Mouse (Mus musculus): Measurements from ENCODE around the gene Bcar3.
"Not testable (repeated sequence)": the region's sequence is repeated elsewhere in the genome, so short reads cannot be mapped to it uniquely, and the experiment has no call there.

Bcar3 gene

DNA sequence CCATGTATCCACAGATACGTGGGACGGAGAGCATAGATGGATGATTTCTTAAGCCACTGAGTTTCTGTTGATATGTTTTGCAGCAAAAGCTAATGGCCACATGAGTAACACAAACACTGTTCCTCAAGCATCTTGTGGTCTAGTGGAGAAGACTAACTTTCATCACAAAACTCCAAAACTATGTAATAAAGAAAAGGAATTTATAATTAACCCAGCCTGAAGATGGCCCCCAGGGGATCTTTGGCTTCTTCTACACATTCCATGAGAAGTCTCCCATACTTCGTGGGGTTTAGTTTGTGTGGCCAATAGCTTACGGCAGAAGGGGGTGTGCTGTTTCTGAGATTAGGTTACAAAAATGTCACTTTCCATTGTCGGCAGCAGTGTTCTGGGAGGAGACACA lies 92.5 kb downstream of the Bcar3 start:
- no peak for DNase-seq

DNA sequence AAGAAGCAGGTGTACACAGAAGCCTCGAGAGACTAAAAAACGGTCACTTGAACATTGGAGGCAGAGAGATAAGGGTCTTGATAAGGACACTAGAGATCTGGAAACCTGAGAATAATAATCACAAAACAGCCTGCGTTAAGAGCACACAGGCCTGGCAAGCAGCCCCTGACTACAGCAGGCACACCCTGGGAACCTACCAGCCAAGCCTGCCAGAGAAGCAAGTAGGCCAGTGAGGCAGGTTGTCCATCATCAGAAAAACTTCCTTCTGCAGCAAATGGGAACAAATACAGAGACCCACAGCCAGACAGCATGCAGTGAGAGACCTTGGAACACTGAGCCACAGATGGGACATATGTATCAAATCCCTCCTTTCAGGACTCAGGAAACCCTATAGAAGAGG lies 93.8 kb downstream of the Bcar3 start:
- no peak for DNase-seq

DNA sequence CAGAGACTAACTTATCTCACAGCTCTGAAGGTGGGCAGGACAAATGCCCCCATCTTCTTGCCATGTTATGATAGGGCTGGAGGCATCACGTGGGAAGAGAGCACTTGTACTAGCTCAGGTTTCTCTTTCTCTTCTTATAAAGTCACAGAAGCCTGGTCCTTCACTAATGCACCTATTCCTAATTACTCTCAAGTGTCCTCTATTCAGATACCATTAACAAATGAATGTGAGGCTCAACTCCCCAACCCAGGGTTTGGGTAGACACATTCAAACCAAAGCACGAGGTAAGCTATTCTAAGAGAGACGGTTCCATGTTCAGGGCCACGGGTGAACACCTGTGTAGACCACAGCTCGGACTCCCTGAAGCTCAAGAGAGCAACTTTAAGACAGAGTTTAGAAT lies 96.0 kb downstream of the Bcar3 start:
- no peak for DNase-seq

DNA sequence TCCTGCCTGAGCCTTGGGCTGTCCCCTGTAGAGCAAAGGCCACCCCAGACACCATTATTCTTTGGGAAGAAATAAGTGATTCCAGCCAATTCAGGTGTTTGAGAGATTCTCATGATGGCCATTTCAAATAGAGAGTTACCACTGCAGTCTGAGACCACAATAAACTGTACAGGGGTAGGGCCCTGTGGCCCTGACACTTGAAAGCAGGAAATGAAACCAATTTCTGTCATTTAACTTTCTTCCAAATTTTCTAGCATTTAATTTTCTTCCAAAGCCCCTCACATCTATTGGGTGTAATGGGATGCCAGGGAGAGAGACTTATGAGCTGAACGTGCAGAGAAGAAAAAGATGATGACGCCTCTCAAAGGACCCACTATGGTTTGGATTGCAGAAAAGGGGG lies 97.2 kb downstream of the Bcar3 start:
- no peak for DNase-seq

DNA sequence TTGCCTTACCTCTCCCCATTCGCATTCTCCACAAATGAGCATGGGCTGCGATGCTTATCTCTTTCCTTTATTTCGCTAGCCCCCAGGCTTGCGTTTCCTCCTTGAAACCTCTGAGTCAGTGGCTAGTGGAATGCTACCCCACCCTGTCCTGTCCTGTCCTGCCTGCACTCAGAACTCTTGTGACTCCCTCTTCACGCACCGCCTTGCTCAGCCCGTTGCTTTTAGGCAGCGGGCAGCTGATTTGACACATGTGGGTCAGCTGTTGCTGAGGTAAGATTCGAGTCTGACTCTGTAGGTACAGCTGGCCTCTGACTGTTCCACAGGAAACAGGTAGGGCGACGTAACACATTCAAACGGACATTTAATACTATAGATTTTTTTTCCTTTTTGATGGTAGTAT lies 97.9 kb downstream of the Bcar3 start:
- no peak for DNase-seq

DNA sequence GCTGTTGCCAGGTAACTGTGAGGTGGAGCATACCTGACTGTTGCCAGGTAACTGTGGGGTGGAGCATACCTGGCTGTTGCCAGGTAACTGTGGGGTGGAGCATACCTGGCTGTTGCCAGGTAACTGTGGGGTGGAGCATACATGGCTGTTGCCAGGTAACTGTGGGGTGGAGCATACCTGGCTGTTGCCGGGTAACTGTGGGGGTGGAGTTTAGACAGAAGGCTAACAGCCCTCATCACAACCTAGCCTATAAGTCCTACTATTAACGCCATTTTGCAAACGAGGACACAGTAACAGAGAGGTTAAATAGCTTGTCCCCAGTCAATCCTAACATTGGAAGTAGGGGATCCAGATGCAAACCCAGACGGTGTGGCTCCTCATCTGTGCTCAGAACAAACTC lies 99.5 kb downstream of the Bcar3 start:
- DNase-seq, result not testable (repeated sequence)

DNA sequence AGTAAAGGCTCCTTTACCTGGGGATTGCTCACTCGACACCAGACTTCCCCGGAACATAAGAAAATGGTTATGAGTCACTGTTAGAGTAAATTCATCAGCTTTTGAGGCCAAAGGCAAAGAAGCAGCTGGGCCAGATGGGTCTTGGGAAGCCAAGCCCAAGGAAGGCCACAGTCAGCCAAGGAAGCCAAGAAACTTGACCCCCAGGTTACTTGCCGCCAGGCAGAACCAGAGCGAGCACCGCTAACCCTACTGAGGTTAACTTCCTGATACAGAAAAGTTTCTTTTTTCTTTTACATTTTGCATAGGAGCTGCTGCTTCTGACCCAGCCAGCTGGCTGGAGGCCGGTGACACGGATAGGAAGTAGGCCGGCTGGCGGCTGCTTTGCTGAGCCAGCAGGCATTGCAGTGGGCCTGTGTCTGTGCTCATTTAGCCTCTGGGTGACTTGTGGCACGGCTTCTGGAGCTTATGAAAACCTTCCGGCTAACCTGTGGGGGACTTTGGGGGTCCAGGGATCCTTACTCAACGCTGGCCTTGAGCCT lies 100.0 kb downstream of the Bcar3 start:
- DNase-seq, result no peak

DNA sequence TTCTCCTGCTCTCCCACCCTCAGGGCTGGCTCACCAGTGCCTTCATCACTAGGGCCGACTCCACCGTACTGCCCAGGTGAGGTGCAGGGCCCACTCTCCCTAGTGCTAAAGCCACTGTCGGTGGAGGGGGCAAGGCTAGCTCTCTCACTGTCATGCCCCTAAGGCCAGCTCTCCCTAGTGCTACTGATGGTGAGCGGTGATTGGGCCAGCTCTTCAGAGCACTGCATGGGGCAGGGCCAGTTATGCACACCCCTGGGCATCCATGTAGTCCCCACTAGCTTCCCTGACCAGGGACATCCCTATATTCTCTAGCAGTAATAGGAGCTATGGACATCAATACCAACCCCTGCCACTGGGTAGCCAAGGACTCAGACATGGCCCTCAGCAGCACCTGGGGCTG lies 103.0 kb downstream of the Bcar3 start:
- no peak for DNase-seq

DNA sequence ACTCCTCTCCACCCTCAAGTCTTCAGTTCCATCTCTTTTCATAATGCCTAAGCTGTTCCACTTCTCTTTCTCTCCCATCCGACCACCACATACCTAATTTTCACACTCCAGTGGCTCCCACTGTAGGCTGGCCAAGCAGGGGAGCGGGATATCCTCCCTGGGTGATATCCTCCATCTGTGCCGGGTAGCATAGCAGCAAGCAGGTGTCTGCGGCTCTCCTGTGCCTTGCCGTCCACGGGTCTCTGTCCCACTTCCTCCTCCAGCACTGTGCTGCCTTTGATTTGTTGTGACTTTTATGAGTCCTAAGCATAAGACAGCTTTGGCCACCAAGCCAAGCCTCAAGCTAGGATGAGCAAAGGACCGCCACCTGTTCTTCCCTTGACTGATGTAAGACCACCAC lies 103.5 kb downstream of the Bcar3 start:
- DNase-seq, result no peak

DNA sequence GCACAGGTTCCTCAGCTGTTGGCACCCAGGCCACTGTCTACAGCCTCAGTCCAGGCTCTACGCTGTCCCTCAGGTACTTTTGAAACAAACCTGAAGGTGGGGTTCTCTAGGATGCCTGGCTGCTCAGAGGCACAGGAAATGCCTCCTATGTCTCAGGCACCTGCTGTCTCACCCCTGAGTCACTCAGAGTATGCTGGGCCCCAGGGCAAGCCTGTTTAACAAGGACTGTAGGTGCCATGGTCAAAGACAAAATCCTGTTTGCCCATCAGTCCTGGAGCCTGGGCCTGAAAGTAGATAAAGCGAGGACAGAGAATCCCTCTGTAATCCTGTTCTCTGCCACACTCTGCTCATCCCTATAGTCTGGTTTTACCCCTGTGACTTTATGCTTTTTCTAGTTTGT lies 107.1 kb downstream of the Bcar3 start:
- no peak for DNase-seq

DNA sequence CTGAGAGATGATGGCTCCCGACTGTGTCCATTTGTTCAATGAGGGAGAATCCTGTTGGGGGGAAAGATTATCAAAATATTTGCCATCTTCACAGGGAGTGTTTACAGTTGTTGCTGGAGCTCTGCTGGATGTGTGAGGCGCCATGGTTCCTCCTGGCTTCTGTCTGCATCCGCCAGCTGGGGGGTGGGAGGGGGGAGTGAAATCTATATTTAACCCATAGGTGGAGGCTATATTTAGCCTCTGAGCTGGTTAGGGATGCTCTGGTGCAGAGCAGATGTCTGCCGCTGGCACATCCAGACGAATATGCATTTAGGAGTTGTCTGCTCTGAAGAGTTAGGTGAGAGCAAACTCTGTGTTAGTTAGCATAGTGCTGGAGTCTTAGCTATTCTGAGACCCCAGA lies 108.2 kb downstream of the Bcar3 start:
- no peak for DNase-seq

DNA sequence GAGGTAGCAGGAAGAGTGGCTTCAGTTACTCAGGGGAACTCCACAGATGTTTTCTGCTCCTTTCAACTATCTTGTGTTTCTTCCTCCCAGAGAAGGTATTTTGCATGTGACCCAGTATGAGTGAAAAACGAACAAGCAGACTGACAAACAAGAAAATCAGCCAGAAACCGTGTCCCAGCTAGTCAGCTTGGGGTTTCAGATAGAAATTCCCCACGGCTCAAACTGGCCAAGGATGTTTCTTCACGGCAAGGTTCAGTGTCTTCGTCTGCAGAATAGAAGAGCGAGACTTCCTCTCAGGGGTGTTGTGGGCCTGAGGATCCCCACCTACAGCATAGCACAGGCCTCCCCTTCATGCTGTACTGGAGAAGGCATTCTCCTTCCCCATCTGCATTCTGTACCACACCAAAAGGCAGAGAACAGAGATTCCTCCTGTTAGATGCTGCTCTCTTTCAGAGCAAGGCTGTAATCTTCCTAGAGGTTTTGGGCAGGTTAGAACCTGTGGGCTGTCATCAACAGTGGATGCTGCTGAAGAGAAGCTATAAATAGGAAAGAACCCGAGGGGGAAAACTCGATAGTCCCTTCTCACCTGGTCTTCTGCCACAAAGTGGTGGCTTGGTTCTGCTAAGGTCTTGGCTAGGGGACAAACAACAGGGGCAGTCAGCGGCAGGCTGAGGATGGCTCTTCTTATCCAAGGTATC lies 110.1 kb downstream of the Bcar3 start:
- DNase-seq, result no peak

DNA sequence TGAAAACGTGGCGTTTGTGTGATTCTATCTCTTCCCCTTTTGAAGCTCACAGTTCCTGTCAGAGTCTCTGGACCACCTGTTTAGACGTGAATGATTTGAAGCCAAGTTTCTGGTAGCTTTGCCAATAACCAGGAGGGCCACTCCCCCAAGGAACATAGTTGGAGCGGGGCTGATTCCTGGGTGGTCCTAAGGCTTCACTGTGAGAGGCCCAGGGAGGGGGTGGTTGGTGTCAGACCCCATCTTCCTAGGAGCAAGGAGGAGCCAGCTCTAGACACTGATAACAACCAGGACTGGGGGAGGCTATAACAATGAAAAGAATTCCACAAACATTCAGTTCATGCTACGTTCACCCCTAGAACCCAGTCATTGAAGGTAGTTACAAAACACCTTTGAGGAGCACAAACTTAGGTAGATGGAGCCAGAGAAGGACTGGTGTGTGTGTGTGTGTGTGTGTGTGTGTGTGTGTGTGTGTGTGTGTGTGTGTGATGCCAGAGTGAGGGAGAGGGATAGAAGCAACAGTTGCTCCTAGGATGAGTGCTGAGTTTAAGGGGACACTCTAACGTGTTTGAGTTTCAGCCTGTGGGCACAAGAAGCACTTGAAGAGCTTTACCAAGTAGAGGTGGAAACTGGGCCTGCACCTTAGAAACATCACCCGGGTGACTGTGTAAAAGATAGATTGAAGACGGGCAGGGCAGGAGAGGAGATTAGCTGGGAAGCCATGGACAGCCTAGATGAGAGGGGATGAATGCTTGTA lies 111.4 kb downstream of the Bcar3 start:
- DNase-seq, result no peak

DNA sequence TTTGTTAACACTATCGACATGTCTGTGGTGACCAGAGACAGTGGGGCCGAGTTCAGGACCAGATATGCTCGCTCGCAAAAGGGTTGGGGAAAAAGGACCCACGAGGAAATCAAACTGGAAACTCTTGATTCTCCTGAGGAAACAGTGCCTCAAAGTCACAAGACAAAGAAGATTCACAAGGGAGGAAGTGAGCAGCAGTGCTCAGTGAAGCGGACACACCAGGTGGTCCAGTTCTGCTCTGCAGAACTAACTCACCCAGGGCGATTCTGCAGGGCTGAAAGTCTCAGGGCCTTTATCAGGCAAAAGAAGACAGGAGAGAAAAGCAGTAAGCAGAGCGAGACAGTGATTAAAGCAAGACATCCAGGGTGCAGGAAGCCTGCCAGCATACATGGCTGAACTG lies 112.5 kb downstream of the Bcar3 start:
- no peak for DNase-seq

DNA sequence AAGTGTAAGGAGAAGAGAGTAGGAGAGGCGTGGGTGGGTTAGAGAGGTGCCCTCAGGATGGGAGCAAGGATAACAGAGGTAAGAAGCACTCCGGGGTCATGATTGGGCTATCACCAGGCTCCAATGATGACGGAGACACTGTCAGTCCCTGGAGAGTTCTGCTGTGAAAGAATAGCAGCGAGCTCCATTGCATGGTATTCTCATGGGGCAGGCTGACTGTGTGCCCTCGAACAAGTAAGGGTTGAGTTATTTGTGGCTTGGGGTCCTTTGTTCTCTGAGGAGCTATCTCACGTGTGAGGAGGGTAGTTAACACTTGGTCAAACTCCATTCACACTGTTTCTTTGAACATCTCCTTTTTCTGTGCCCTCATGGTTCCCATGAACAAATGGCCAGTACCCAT lies 113.8 kb downstream of the Bcar3 start:
- no peak for DNase-seq

DNA sequence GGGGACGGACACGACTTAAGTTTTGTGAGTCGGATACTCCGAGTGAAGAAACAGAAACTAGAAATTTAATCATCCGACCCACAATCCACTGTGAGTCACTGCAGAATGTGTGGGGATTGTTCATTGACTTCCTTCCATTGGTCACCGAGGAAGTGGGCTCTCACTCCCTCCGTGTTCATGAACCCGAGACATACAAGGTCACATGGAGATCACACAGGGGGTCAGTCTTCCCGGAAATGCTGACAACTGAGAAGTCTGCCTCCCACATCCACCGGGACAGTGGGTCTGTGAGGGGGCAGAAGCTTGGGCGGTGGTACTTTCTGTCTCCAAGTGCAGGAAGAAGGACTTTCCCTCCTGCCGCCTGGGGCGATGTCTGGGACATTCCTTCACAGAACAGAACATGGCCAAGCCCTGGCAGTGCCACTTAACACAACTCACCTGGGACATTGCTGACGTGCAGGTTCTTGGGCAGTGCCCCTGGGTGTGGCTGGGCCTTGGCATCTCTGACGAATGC lies 114.9 kb downstream of the Bcar3 start:
- DNase-seq, result no peak

DNA sequence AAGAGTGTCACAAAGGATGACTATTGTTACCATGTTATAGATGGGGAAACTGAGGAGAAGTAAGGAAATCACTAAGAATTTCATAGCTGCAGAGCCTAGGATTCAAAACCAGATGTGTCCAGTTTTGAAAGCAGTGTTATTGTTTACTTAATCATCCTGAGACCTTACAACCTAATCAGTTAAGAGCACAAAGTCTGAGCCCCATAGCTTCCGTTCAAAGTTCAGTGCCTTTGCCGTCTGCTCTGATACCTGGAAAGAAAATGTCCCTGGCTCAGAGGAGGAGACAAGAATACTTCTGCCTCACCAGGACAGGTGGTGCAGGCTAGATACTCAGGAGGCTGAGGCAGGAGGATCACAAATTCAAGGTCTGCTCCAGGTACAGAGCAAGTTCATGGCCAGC lies 117.7 kb downstream of the Bcar3 start:
- DNase-seq, result peak; percentile 46

DNA sequence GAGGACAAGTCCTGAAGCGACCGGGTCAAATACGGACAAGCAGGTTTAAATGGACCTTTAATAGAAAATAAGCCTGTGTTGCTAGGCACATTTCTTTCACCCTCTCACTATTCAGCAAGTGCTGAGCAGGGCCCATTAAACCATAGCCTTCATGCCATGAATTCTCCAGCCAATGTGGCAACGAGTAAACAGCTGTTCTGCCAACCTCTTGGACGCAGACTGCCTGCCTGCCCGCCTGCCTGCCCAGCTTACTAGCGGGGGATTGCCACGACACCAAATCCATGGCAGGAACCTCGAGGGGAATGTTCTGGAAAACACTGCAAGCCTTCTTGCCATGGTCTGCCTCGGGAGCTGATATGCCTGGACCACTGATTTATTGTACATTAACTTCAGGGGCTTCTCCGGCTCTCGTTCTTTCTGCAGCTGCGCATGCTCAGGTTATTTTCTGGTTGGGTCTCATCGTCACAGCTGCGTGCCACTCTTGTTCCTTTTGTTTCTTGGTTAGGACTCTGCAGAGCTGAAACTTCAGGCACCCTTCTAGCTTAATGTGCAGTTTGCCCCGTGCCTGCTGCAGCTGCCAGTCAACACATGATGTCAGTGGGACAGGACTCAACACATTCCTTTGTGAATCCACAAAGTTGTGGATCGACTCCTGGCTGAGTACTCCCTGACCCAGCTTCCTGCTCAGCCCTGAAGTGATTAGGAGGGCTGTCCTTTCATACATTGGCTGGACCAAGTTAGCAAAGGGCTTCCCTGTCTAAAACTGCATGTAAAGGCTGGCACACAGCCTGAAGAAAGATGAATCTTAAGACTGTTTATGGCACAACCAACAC lies 120.0 kb downstream of the Bcar3 start:
- DNase-seq, result peak; percentile 24

DNA sequence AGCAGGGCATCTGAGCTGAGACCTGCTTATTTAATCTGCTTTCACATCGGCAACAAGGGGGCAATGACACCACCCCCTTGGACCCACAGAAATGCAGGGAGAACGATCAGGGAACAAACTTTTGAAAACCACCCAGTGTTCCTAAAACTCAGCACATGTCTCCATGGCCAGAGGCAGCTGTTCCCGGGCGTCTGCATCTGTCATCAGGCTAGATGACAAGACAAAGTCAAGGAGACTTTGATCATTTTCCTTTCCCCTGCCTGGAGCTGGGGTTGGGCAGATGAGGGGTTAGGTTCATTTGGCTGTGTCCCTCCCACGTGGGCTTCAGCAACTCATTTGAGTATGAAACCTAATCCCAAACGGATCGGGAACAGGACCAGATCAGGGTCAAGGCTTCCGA lies 120.9 kb downstream of the Bcar3 start:
- no peak for DNase-seq

DNA sequence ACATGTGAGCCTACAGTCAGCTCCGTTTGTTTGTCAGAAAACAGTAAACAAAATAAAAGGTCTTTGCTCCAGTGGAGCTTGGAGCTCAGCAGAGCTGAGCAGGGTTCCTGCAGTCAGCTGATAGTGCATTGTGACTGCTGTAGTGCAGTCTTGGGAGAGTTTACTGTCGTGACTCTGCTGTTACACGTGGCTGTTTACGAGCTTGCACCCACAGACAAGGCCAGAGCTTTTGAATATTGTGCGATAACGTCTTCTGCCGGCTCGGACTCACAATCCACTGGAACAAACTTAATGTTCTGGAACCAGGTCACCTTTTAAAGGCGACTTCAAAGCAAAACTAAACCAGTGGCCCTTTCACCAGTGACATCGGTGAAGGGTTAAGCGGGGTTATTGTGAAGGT lies 123.5 kb downstream of the Bcar3 start:
- DNase-seq, result peak; percentile 30

DNA sequence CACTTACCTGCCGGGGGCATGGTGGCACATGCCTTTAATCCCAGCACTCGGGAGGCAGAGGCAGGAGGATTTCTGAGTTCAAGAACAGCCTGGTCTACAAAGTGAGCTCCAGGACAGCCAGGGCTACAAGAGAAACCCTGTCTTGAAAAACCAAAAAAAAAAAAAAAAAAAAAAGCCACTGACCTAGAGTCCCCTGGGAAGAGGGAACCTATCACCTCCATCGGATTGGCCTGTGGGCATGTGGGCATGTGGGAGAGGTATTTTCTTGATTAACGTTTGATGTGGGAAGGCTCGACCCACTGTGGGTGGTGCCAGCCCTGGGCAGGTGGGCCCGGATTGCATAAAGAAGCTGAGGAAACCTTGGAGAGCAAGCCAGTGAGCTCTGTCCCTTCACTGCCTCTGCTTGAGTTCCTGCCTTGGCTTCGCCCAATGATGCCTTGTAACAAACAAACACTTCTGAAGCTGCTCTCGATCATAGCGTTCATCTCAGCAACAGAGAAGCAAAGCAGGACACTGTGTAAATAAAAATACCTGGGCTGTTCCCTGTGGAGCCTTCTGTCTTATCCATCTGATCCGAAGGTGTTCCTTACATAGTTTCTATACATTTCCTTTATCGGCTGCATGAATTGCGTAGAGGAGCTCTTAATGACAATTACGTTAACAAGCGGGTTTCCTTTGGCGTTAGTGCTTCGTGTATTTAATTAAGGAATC lies 124.8 kb downstream of the Bcar3 start:
- DNase-seq, result no peak

DNA sequence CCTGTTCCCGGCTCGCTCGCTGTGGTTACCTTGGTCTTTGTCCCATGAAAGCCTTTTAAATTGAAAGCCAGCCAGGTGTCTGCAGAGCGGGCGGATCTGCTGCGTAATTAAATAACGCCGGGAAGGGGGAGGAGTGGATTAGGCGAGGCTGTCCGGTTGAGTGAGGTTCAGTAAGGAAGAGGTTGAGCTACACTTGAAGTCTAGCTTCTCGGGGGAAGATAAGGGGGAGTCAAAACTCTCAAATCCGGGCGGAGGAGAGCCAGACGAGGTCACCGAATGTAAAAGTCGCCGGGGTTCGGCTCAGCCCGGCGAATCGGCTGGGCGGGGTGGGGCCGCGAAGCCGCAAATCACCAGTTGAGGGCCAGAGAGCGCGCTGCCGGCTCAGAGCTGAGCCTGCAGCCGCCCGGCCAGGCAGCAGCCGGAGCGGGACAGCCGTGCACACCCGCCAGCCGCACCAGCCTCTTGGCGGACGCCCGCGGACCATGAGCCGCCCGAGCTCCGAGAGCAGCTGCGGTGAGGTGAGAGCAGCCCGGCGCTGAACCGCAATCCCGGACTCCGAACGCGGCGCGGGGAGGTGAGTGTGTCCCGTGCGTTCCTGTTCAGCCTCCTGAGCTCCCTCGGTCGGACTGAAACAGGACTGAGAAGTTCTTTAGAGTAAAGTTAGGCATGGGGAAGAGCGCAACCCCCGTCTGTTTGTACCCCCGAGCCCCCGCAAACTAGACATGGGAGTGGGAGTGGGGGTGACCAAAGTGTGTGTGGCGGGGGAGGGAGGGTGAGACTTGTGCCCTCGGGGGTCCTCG lies 125.9 kb downstream of the Bcar3 start:
- peak; percentile 84 for DNase-seq

Data from kidney, adult 9 months (tissue).